Mouse (Mus musculus) gonadal fat pad, adult 2 months (tissue): Measurements from ENCODE around the gene Cnot2. TPM values are rescaled to one million over a fixed set of nuclear protein-coding genes. Genes with fewer than 3 reads are reported as not detected.

Source experiments
- DNase-seq: peaks from one replicate; pipeline ENCODE4 v3.0.0-alpha.2; 2012; ENCODE audit warnings: low read depth
- polyA plus RNA-seq: library from polyadenylated mRNA; depleted of rRNA; stranded (reverse); fragments of >200 nt; gene quantifications from 2 replicates; pipeline ENCODE4 v1.2.3, GENCODE M21; 2012

Gene Cnot2
- polyA plus RNA-seq, 1 experiment: 40.4 TPM

GRCm38 (mm10) chr10:116480988-116481387 is 100.3 kb downstream of the Cnot2 start:
- no peak for DNase-seq

- DNase-seq: no peak
These were observed 104.8 kb downstream of the Cnot2 start for GRCm38 (mm10) chr10:116476559-116476958.

- DNase-seq: no peak
These were observed 105.6 kb downstream of the Cnot2 start for GRCm38 (mm10) chr10:116475725-116476124.

GRCm38 (mm10) chr10:116473759-116474549 is 107.4 kb downstream of the Cnot2 start, which contains the start of gene Kcnmb4:
TSS of gene Kcnmb4 (minus strand) at chr10:116473878.
- no peak for DNase-seq

GRCm38 (mm10) chr10:116473071-116473758 is 108.1 kb downstream of the Cnot2 start:
- DNase-seq: no peak

- no peak for DNase-seq
These were observed 108.7 kb downstream of the Cnot2 start for GRCm38 (mm10) chr10:116472579-116472978.

- no peak for DNase-seq
These were observed 110.9 kb downstream of the Cnot2 start for GRCm38 (mm10) chr10:116470306-116470925.

- no peak for DNase-seq
These were observed 113.2 kb downstream of the Cnot2 start for GRCm38 (mm10) chr10:116468094-116468493.

- no peak for DNase-seq
These were observed 117.5 kb downstream of the Cnot2 start for GRCm38 (mm10) chr10:116463753-116464345.

- no peak for DNase-seq
These were observed 119.9 kb downstream of the Cnot2 start for GRCm38 (mm10) chr10:116461443-116461842.

GRCm38 (mm10) chr10:116458786-116459185 is 122.5 kb downstream of the Cnot2 start:
- DNase-seq: no peak

GRCm38 (mm10) chr10:116452771-116453170 is 128.5 kb downstream of the Cnot2 start:
- no peak for DNase-seq

GRCm38 (mm10) chr10:116450621-116451020 is 130.7 kb downstream of the Cnot2 start:
- DNase-seq: no peak

- DNase-seq: no peak
These were observed 133.1 kb downstream of the Cnot2 start for GRCm38 (mm10) chr10:116448166-116448565.

- DNase-seq: no peak
These were observed 134.1 kb downstream of the Cnot2 start for GRCm38 (mm10) chr10:116447176-116447575.

GRCm38 (mm10) chr10:116446040-116446439 is 135.3 kb downstream of the Cnot2 start:
- DNase-seq: no peak

- DNase-seq: no peak
These were observed 136.5 kb downstream of the Cnot2 start for GRCm38 (mm10) chr10:116444826-116445225.

GRCm38 (mm10) chr10:116444371-116444770 is 136.9 kb downstream of the Cnot2 start:
- DNase-seq: no peak

- DNase-seq: no peak
These were observed 140.4 kb downstream of the Cnot2 start for GRCm38 (mm10) chr10:116440946-116441345.

GRCm38 (mm10) chr10:116440088-116440487 is 141.2 kb downstream of the Cnot2 start:
- no peak for DNase-seq

- no peak for DNase-seq
These were observed 145.9 kb downstream of the Cnot2 start for GRCm38 (mm10) chr10:116435455-116435854.
